Mouse (Mus musculus): Measurements from ENCODE around the gene Hsf4.

Gene Hsf4

GRCm38 (mm10) chr8:105305211-105306145 lies 35.9 kb downstream of the Hsf4 start, which contains the start of gene Elmo3:
Elmo3 (plus strand) TSS chr8:105305601.
- peak; percentile 69 for DNase-seq (ENCODE audit: extremely low spot score)

GRCm38 (mm10) chr8:105306146-105306691 lies 36.6 kb downstream of the Hsf4 start:
- no peak for DNase-seq (ENCODE audit: extremely low spot score)

GRCm38 (mm10) chr8:105307670-105308069 lies 38.1 kb downstream of the Hsf4 start:
- DNase-seq (ENCODE audit: extremely low spot score), result no peak

- DNase-seq (ENCODE audit: extremely low spot score), result no peak
Measured at GRCm38 (mm10) chr8:105308428-105308827, 38.8 kb downstream of the Hsf4 start.

- no peak for DNase-seq (ENCODE audit: extremely low spot score)
Measured at GRCm38 (mm10) chr8:105309142-105309847, 39.7 kb downstream of the Hsf4 start.

GRCm38 (mm10) chr8:105310118-105310517 lies 40.5 kb downstream of the Hsf4 start:
- no peak for DNase-seq (ENCODE audit: extremely low spot score)

- DNase-seq (ENCODE audit: extremely low spot score), result no peak
Measured at GRCm38 (mm10) chr8:105311718-105312117, 42.1 kb downstream of the Hsf4 start.

GRCm38 (mm10) chr8:105312891-105313481 lies 43.4 kb downstream of the Hsf4 start:
- no peak for DNase-seq (ENCODE audit: extremely low spot score)

- no peak for DNase-seq (ENCODE audit: extremely low spot score)
Measured at GRCm38 (mm10) chr8:105313622-105314402, 44.2 kb downstream of the Hsf4 start.

GRCm38 (mm10) chr8:105315073-105315769 lies 45.6 kb downstream of the Hsf4 start:
- DNase-seq (ENCODE audit: extremely low spot score), result no peak

GRCm38 (mm10) chr8:105317941-105318340 lies 48.3 kb downstream of the Hsf4 start:
- DNase-seq (ENCODE audit: extremely low spot score), result no peak

- DNase-seq (ENCODE audit: extremely low spot score), result no peak
Measured at GRCm38 (mm10) chr8:105318662-105319190, 49.1 kb downstream of the Hsf4 start.

- DNase-seq (ENCODE audit: extremely low spot score), result no peak
Measured at GRCm38 (mm10) chr8:105323183-105323582, 53.6 kb downstream of the Hsf4 start.

All from embryo, embryonic 9.5 days (tissue).